Mouse (Mus musculus) midbrain, embryonic 13.5 days (tissue): ENCODE measurements around the gene Casp1. TPM values are rescaled to one million over a fixed set of nuclear protein-coding genes. Genes with fewer than 3 reads are reported as not detected.

ENCODE experiments used
- ATAC-seq: fragments of 200-750 bp; cut with Nextera tagmentation; 2 replicates; pipeline ENCODE4 v1.8.0; 2017; ENCODE audit warnings: mild to moderate bottlenecking, moderate TSS enrichment, moderate library complexity
- H3K27ac ChIP-seq: fragments of 300-500 bp; sonication (generic); 2 replicates; pipeline ENCODE4 v1.5.1; 2015; ENCODE audit warnings: inconsistent platforms, mild to moderate bottlenecking, moderate library complexity
- H3K27me3 ChIP-seq: fragments of 300-500 bp; sonication (generic); 2 replicates; pipeline ENCODE4 v1.6.1; 2015; ENCODE audit warnings: mild to moderate bottlenecking, inconsistent platforms
- H3K36me3 ChIP-seq: fragments of 300-500 bp; sonication (generic); 2 replicates; pipeline ENCODE4 v1.6.1; 2015; ENCODE audit warnings: mild to moderate bottlenecking, inconsistent platforms
- H3K4me1 ChIP-seq: fragments of 300-500 bp; sonication (generic); replicated peaks from 2 replicates; pipeline ENCODE4 v1.6.1; 2015; ENCODE audit warnings: inconsistent platforms
- H3K4me2 ChIP-seq: fragments of 300-500 bp; sonication (generic); replicated peaks from 2 replicates; pipeline ENCODE4 v1.6.1; 2015; ENCODE audit warnings: moderate library complexity, mild to moderate bottlenecking, inconsistent platforms
- H3K4me3 ChIP-seq: fragments of 300-500 bp; sonication (generic); replicated peaks from 2 replicates; pipeline ENCODE4 v1.5.1; 2015; ENCODE audit warnings: mild to moderate bottlenecking, inconsistent platforms
- H3K9ac ChIP-seq: fragments of 300-500 bp; sonication (generic); replicated peaks from 2 replicates; pipeline ENCODE4 v1.6.1; 2015; ENCODE audit warnings: mild to moderate bottlenecking, inconsistent platforms
- H3K9me3 ChIP-seq: fragments of 300-500 bp; sonication (generic); 2 replicates; pipeline ENCODE4 v1.6.1; 2016; ENCODE audit warnings: mild to moderate bottlenecking, inconsistent platforms
- WGBS: fragments of 180-500 bp; shearing (Covaris S2); methylation state at CpG from one replicate; pipeline ENCODE4 v1.1.7; 2015; 5-methylcytosine and 5-hydroxymethylcytosine counted together
- polyA plus RNA-seq: library from polyadenylated mRNA; unstranded; fragments of >200 nt; fragmentation: Nextera tagmentation; extraction: Ambion mirVana; gene quantifications from 2 replicates; pipeline ENCODE4 v1.2.1, GENCODE M21; 2015

Casp1 gene
- polyA plus RNA-seq, result 0.58 and 0.95 TPM in 2 replicates

GRCm38 (mm10) chr9:5298329-5299131, at the start of gene Casp1:
TSS of gene Casp1 (plus strand) at chr9:5298517.
- 64% methylated on average over 11 of the region's 11 CpGs for WGBS
- Histone ChIP-seq H3K4me1 (no peaks in the 10 kb centered on the region), H3K4me2 (no peak within 1 kb of the TSS), H3K27ac (no peak within 1 kb of the TSS), H3K36me3 (no peaks in the 10 kb centered on the region), H3K4me3 (no peak within 1 kb of the TSS), H3K9me3 (no peaks in the 10 kb centered on the region), H3K9ac (no peak within 1 kb of the TSS), H3K27me3 (no peaks in the 10 kb centered on the region)
- no peak for ATAC-seq

- H3K9ac ChIP-seq, result no peak overlapping the region
- H3K4me1 ChIP-seq, result no peaks in the 10 kb centered on the region
- no peaks in the 10 kb centered on the region for H3K36me3 ChIP-seq
- H3K27me3 ChIP-seq, result no peaks in the 10 kb centered on the region
- H3K4me2 ChIP-seq, result no peak overlapping the region
- H3K4me3 ChIP-seq, result no peak overlapping the region
- no peak for ATAC-seq
- H3K27ac ChIP-seq, result no peak overlapping the region
- no peaks in the 10 kb centered on the region for H3K9me3 ChIP-seq
- WGBS, result 76% methylated on average over 2 of the region's 2 CpGs
Measured at GRCm38 (mm10) chr9:5263951-5264475, 34.3 kb upstream of the Casp1 start.

GRCm38 (mm10) chr9:5270274-5270673, 28.0 kb upstream of the Casp1 start:
- WGBS, result 93% methylated on average over 2 of the region's 2 CpGs
- Histone ChIP-seq H3K36me3 (no peaks in the 10 kb centered on the region), H3K4me2 (no peak overlapping the region)

GRCm38 (mm10) chr9:5270884-5271283, 27.4 kb upstream of the Casp1 start:
- Histone ChIP-seq H3K4me3 (no peak overlapping the region), H3K27me3 (no peaks in the 10 kb centered on the region), H3K9me3 (no peaks in the 10 kb centered on the region), H3K36me3 (no peaks in the 10 kb centered on the region), H3K4me1 (no peaks in the 10 kb centered on the region), H3K9ac (no peak overlapping the region), H3K27ac (no peak overlapping the region), H3K4me2 (no peak overlapping the region)
- WGBS, result 85% methylated on average over 1 of the region's 1 CpGs
- no peak for ATAC-seq

More at GRCm38 (mm10) chr9:5270274-5270673, 28.0 kb upstream of the Casp1 start:
- Histone ChIP-seq H3K4me1 (no peaks in the 10 kb centered on the region), H3K4me3 (no peak overlapping the region), H3K27ac (no peak overlapping the region), H3K9me3 (no peaks in the 10 kb centered on the region), H3K9ac (no peak overlapping the region), H3K27me3 (no peaks in the 10 kb centered on the region)
- no peak for ATAC-seq

DNA sequence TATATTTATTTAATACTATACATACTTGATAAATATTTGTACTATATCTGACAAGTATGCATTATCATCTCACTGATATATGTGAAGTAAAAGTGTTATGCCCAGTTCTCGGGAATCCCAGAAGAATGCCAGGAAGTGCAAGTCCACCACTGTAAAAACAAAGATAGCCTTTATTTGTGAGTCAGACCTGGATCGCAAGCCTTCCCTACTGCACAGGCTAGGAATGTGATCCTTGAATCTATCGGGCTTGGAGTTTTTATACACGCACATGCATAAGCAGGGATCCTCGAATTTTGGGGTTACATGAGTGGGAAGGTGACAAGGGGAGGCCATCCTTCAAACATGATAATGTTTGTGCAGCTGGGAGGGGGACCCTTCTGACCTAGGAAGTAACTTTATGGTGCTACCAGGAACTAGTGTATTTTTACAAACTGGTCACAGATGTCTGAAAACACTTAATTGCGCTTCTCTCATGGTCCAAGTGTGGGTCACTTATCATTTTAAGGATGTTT, 26.9 kb upstream of the Casp1 start:
- Histone ChIP-seq H3K4me3 (no peak overlapping the region), H3K27ac (no peak overlapping the region), H3K9me3 (no peaks in the 10 kb centered on the region), H3K4me2 (no peak overlapping the region), H3K9ac (no peak overlapping the region), H3K4me1 (no peaks in the 10 kb centered on the region), H3K36me3 (no peaks in the 10 kb centered on the region), H3K27me3 (no peaks in the 10 kb centered on the region)
- ATAC-seq, result no peak
- WGBS, result 88% methylated on average over 6 of the region's 6 CpGs

GRCm38 (mm10) chr9:5286071-5286470, 12.2 kb upstream of the Casp1 start:
- Histone ChIP-seq H3K27ac (no peak overlapping the region), H3K4me1 (no peaks in the 10 kb centered on the region), H3K9ac (no peak overlapping the region), H3K4me3 (no peak overlapping the region), H3K36me3 (no peaks in the 10 kb centered on the region), H3K9me3 (no peaks in the 10 kb centered on the region), H3K27me3 (no peaks in the 10 kb centered on the region), H3K4me2 (no peak overlapping the region)
- 92% methylated on average over 2 of the region's 2 CpGs for WGBS
- no peak for ATAC-seq

GRCm38 (mm10) chr9:5286597-5286996, 11.7 kb upstream of the Casp1 start:
- no peak overlapping the region for H3K9ac ChIP-seq
- H3K27ac ChIP-seq, result no peak overlapping the region
- ATAC-seq, result no peak
- no peaks in the 10 kb centered on the region for H3K36me3 ChIP-seq
- no peaks in the 10 kb centered on the region for H3K9me3 ChIP-seq
- H3K4me2 ChIP-seq, result no peak overlapping the region
- no peak overlapping the region for H3K4me3 ChIP-seq
- H3K4me1 ChIP-seq, result no peaks in the 10 kb centered on the region
- no peaks in the 10 kb centered on the region for H3K27me3 ChIP-seq

DNA sequence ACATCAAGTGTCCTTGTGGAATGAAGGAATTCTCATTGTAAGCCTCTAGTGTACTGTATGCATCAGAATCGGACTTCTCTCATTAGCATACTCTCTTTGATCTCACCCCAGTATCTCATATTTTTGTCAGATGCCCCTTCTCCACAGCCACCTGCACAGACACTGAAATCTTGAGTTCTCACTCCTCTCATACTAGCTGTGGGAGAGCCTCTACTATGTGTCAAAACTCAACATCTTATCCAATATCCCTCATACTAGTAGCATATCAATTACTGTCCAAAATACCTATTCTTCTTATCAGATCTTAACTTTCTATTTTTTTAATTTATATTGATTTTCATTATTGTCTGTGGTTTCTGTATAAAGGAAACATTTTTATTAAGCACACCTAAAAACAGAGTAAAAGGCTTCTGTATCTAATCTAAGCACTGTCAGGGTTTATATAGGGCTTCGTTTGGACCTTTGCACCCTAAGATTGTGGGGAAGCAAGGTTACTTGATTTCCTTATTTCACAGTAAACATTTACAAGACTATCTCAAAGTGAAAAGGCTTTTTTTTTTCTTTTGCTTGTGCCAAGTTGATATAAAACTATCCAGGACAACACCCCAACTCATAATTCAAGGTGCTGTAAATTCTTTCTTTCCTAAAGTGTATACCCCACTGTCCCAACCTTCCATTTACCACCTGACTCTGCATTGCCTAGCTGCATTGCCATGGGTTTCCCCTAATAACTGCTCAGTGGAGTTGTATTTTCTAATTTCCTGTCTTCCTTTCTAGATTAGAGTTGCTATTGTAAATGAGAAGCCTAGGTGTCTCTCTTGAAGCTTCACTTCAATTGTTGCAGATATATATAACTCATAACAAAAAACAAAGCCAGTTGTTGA, 1.7 kb upstream of the Casp1 start:
- H3K36me3 ChIP-seq, result no peaks in the 10 kb centered on the region
- 79% methylated on average over 2 of the region's 2 CpGs for WGBS
- H3K27ac ChIP-seq, result no peak overlapping the region
- no peaks in the 10 kb centered on the region for H3K27me3 ChIP-seq
- no peak overlapping the region for H3K4me3 ChIP-seq
- H3K9me3 ChIP-seq, result no peaks in the 10 kb centered on the region
- no peak overlapping the region for H3K9ac ChIP-seq
- H3K4me2 ChIP-seq, result no peak overlapping the region
- no peaks in the 10 kb centered on the region for H3K4me1 ChIP-seq
- no peak for ATAC-seq

- no peaks in the 10 kb centered on the region for H3K9me3 ChIP-seq
- ATAC-seq, result no peak
- no peaks in the 10 kb centered on the region for H3K4me1 ChIP-seq
- no peak overlapping the region for H3K4me3 ChIP-seq
- 88% methylated on average over 2 of the region's 2 CpGs for WGBS
- no peaks in the 10 kb centered on the region for H3K36me3 ChIP-seq
- no peak overlapping the region for H3K4me2 ChIP-seq
- no peak overlapping the region for H3K9ac ChIP-seq
- H3K27ac ChIP-seq, result no peak overlapping the region
- H3K27me3 ChIP-seq, result no peaks in the 10 kb centered on the region
Measured at GRCm38 (mm10) chr9:5299132-5299381, 740 bp downstream of the Casp1 start.

- no peaks in the 10 kb centered on the region for H3K36me3 ChIP-seq
- 76% methylated on average over 5 of the region's 5 CpGs for WGBS
Measured at GRCm38 (mm10) chr9:5308561-5308960, 10.2 kb downstream of the Casp1 start, which contains the start of gene Casp4. TSS of gene Casp4 (plus strand) at chr9:5308828.

DNA sequence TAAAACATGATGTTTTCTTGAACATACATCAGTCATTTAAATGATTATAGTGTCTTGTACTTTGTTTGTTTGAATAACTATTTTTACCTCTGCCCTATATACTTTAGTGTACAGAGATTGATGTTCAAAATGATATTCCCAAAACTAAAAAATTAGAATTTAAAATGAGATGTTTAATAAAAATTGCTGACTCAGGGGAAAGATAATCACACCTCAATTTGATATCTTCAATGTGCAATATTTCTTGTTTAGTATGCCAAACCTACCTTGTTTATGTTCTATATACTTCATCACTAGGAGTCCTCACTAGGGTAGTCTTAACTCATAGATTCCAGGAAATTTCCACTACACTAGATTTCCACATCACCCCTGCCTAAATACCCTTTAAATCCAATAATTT, 11.8 kb downstream of the Casp1 start:
- ATAC-seq, result no peak

More at GRCm38 (mm10) chr9:5308561-5308960, 10.2 kb downstream of the Casp1 start, which contains the start of gene Casp4:
- Histone ChIP-seq H3K4me3 (no peak within 1 kb of the TSS), H3K4me2 (no peak within 1 kb of the TSS), H3K4me1 (no peaks in the 10 kb centered on the region), H3K9me3 (no peaks in the 10 kb centered on the region), H3K27me3 (no peaks in the 10 kb centered on the region), H3K27ac (no peak within 1 kb of the TSS), H3K9ac (no peak within 1 kb of the TSS)
- no peak for ATAC-seq

DNA sequence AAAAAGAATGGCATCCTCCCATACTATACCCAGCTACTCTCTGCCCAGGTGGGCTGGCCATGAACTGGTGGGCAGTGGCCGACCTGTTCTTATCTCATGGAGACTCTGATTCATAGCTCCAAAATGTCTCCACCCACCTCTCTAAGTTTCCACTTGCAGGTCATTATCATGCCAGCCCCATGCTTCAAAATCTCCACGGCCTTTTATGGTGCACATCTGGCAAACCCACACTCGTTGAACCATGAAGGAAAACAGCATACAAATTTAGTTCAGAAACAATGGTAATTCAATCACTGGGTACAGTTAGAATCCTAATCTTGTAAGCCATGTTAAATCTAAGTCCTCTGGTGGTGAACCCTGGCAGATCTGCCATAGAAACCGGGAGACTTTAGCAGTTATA, 13.1 kb downstream of the Casp1 start:
- no peaks in the 10 kb centered on the region for H3K36me3 ChIP-seq
- H3K27me3 ChIP-seq, result no peaks in the 10 kb centered on the region
- H3K4me2 ChIP-seq, result no peak overlapping the region
- ATAC-seq, result no peak
- H3K27ac ChIP-seq, result no peak overlapping the region
- H3K9me3 ChIP-seq, result no peaks in the 10 kb centered on the region
- H3K9ac ChIP-seq, result no peak overlapping the region
- H3K4me1 ChIP-seq, result no peaks in the 10 kb centered on the region
- no peak overlapping the region for H3K4me3 ChIP-seq
- 76% methylated on average over 4 of the region's 4 CpGs for WGBS

More for the DNA sequence above, 11.8 kb downstream of the Casp1 start:
- Histone ChIP-seq H3K36me3 (no peaks in the 10 kb centered on the region), H3K9ac (no peak overlapping the region), H3K4me2 (no peak overlapping the region), H3K27ac (no peak overlapping the region), H3K27me3 (no peaks in the 10 kb centered on the region), H3K4me3 (no peak overlapping the region), H3K9me3 (no peaks in the 10 kb centered on the region), H3K4me1 (no peaks in the 10 kb centered on the region)
